Mouse (Mus musculus) T-helper 1 cell (primary cell): Measurements from ENCODE around the gene Ppp1r14c.
"Not testable (repeated sequence)": the region's sequence is repeated elsewhere in the genome, so short reads cannot be mapped to it uniquely, and the experiment has no call there.

Experiments
- in situ Hi-C: fragments of 300-600 bp; cut with MboI, MseI; formaldehyde crosslinking; loops from one replicate; pipeline ENCODE4 v1.15.1; 2025; ENCODE audit warnings: high pct_unique_total_duplicates

Gene Ppp1r14c

GRCm38 (mm10) chr10:3402284-3402683 is 36.4 kb downstream of the Ppp1r14c start:
- in situ Hi-C loops = no loop called here

GRCm38 (mm10) chr10:3403416-3404137 is 37.7 kb downstream of the Ppp1r14c start:
- in situ Hi-C loops = no loop called here

- in situ Hi-C loops = no loop called here
These were observed 38.5 kb downstream of the Ppp1r14c start for GRCm38 (mm10) chr10:3404362-3404761.

GRCm38 (mm10) chr10:3406280-3406679 is 40.4 kb downstream of the Ppp1r14c start:
- in situ Hi-C loops = no loop called here

GRCm38 (mm10) chr10:3408036-3408661 is 42.3 kb downstream of the Ppp1r14c start:
- in situ Hi-C loops = no loop called here

- in situ Hi-C loops = no loop called here
These were observed 42.8 kb downstream of the Ppp1r14c start for GRCm38 (mm10) chr10:3408699-3409098.

GRCm38 (mm10) chr10:3411222-3411621 is 45.4 kb downstream of the Ppp1r14c start:
- in situ Hi-C loops = no loop called here

GRCm38 (mm10) chr10:3411639-3412038 is 45.8 kb downstream of the Ppp1r14c start:
- in situ Hi-C loops = no loop called here

GRCm38 (mm10) chr10:3414813-3415212 is 49.0 kb downstream of the Ppp1r14c start:
- in situ Hi-C loops = no loop called here

- in situ Hi-C loops = no loop called here
These were observed 50.7 kb downstream of the Ppp1r14c start for GRCm38 (mm10) chr10:3416565-3416964.

GRCm38 (mm10) chr10:3417408-3417807 is 51.6 kb downstream of the Ppp1r14c start:
- in situ Hi-C loops = no loop called here

- in situ Hi-C loops = no loop called here
These were observed 58.2 kb downstream of the Ppp1r14c start for GRCm38 (mm10) chr10:3424016-3424415.

- in situ Hi-C loops = no loop called here
These were observed 62.0 kb downstream of the Ppp1r14c start for GRCm38 (mm10) chr10:3427689-3428399.

GRCm38 (mm10) chr10:3434848-3435474 is 69.1 kb downstream of the Ppp1r14c start:
- in situ Hi-C loops = no loop called here

GRCm38 (mm10) chr10:3440722-3441471 is 75.0 kb downstream of the Ppp1r14c start:
- in situ Hi-C loops = no loop called here

- in situ Hi-C loops = not testable (repeated sequence)
These were observed 80.9 kb downstream of the Ppp1r14c start for GRCm38 (mm10) chr10:3446748-3447147.

GRCm38 (mm10) chr10:3448699-3449098 is 82.8 kb downstream of the Ppp1r14c start:
- in situ Hi-C loops = no loop called here

GRCm38 (mm10) chr10:3451930-3452329 is 86.1 kb downstream of the Ppp1r14c start:
- in situ Hi-C loops = no loop called here

GRCm38 (mm10) chr10:3452822-3453475 is 87.1 kb downstream of the Ppp1r14c start:
- in situ Hi-C loops = no loop called here

GRCm38 (mm10) chr10:3458686-3459085 is 92.8 kb downstream of the Ppp1r14c start:
- in situ Hi-C loops = no loop called here

- in situ Hi-C loops = no loop called here
These were observed 95.0 kb downstream of the Ppp1r14c start for GRCm38 (mm10) chr10:3460841-3461240.
